Mouse (Mus musculus): Measurements from ENCODE around the gene Zfyve28.

DNA sequence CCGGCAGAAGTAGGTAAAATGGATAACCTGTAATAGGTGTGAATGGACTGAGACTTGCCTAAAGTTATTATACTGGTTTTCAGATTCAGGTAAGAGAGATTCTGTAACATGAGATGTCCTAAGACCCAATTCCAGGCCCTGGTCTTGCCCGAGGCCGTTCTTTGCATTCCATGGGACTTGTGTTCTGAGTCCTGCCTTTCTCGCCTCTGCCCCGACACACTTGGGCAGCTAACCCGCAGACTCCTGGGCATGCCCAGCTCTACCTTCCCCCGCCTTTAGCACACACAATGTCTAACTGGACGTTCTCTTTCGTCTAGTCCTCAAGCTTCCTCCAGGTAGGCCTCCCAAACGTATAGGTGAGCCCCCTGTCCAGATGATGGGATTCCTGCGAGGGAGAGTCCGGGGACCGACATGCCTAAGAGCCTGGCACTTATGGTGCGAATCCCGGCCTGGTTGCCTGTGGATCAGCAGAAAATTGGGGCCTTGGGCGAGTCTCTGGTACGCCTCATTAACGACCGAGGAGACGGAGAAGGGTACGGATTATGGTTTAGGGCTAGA, 47.4 kb upstream of the Zfyve28 start:
- TF ChIP-seq POLR2A (IDR thresholded peaks at IDR 0.05; ENCODE audit: insufficient read depth, low read depth, low read length) (no peak), CTCF (IDR thresholded peaks at IDR 0.05) (no peak)
